Mouse (Mus musculus) heart, adult 2 months (tissue): ENCODE results near the gene Magi2.

Source experiments
- CTCF ChIP-seq: fragments of 200-600 bp; IDR thresholded peaks from 2 replicates; pipeline ENCODE4 v1.8.1; 2022; ENCODE audit warnings: antibody characterized with exemption, mild to moderate bottlenecking, moderate library complexity
- EP300 ChIP-seq: fragments of 200-500 bp; IDR thresholded peaks from 2 replicates; pipeline ENCODE4 v1.6.1; 2011; ENCODE audit warnings: low read depth, low read length, control low read depth; ENCODE audit not compliant: insufficient read depth
- POLR2A ChIP-seq: fragments of 200-500 bp; IDR thresholded peaks from 2 replicates; pipeline ENCODE4 v1.6.1; 2011; ENCODE audit warnings: mild to moderate bottlenecking, low read depth, low read length, control low read depth; ENCODE audit not compliant: insufficient read depth

DNA sequence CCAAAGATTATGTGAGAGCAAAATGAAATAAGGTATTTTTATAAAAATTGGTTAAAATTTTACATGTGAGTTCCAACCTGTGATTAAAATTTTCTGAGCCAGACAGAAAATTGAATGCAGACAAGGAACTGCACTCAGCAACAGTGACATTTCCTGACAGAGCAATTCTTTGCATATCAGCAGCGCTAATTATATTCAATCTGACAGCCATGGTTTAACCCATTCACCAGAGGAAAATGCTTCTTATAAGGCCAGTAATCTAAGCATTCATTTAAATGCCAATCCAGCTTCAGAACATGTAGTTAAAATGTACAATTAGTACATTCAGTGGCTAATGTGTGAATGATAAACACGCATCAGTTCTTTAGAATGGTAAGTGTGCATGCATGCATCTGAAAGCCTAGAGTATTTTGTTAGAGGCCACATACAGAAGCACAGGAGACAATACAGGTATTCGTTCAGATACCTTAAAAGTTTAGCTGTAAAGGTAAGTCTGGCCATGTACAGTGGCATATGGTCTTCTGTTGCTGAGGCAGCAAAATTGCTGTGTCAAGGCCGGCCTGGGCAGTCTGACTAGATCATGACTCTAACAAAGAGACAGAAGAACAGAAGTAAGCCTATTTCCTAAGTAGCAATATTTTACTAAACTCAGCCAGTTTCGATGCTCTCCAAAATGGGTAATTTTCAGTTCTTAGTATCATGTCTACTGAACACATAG, 576.4 kb downstream of the Magi2 start:
- no peak for TF ChIP-seq POLR2A
- no peak for TF ChIP-seq CTCF
- no peak for TF ChIP-seq EP300
